Mouse (Mus musculus) MEL (cell line): ENCODE measurements around the gene Ptma.

ENCODE experiments used
- CTCF ChIP-seq, 3 experiments: IDR thresholded peaks in 2 of 3; conservative IDR thresholded peaks in 1 of 3; 2 replicates each; pipeline ENCODE4 v1.5.1; 2011 to 2012; ENCODE audit warnings: low read length in 3 of 3, low read depth in 2 of 3, mild to moderate bottlenecking in 2 of 3, improper control_type of control experiment in 1 of 3, inconsistent platforms in 1 of 3, mixed read lengths in 1 of 3, moderate library complexity in 1 of 3; ENCODE audit not compliant: control insufficient read depth in 1 of 3, insufficient read depth in 1 of 3, poor library complexity in 1 of 3, severe bottlenecking in 1 of 3
- E2F4 ChIP-seq: IDR thresholded peaks from 2 replicates; pipeline ENCODE4 v1.6.1; 2011; ENCODE audit warnings: low read depth, low read length, improper control_type of control experiment, borderline replicate concordance
- EP300 ChIP-seq, 2 experiments: IDR thresholded peaks; 2 replicates each; pipeline ENCODE4 v1.6.1; 2011; ENCODE audit warnings: improper control_type of control experiment in 2 of 2, low read length in 2 of 2, low read depth in 1 of 2, mild to moderate bottlenecking in 1 of 2
- MAX ChIP-seq: IDR thresholded peaks from 2 replicates; pipeline ENCODE4 v1.6.1; 2011; ENCODE audit warnings: low read length, improper control_type of control experiment
- MYC ChIP-seq: IDR thresholded peaks from 2 replicates; pipeline ENCODE4 v1.6.1; 2011; ENCODE audit warnings: low read depth, mild to moderate bottlenecking, low read length, improper control_type of control experiment, moderate library complexity
- POLR2A ChIP-seq, 2 experiments: IDR thresholded peaks; 2 replicates each; pipeline ENCODE4 v1.6.1; 2011 to 2012; ENCODE audit warnings: low read length in 2 of 2, mild to moderate bottlenecking in 2 of 2, control low read depth in 1 of 2, improper control_type of control experiment in 1 of 2, low read depth in 1 of 2, moderate library complexity in 1 of 2; ENCODE audit not compliant: control insufficient read depth in 1 of 2, insufficient read depth in 1 of 2, poor library complexity in 1 of 2
- POLR2AphosphoS2 ChIP-seq: IDR thresholded peaks from 2 replicates; pipeline ENCODE4 v1.6.1; 2011; ENCODE audit warnings: low read length, improper control_type of control experiment
- POLR2AphosphoS5 ChIP-seq: IDR thresholded peaks from 2 replicates; pipeline ENCODE4 v1.6.1; 2012; ENCODE audit warnings: low read depth, borderline replicate concordance, mild to moderate bottlenecking, inconsistent platforms, low read length, moderate library complexity, mixed read lengths
- ZNF384 ChIP-seq: IDR thresholded peaks from 2 replicates; pipeline ENCODE4 v1.6.1; 2012; ENCODE audit warnings: low read depth, mild to moderate bottlenecking, inconsistent platforms, low read length, improper control_type of control experiment

GRCm38 (mm10) chr1:86486703-86487294 lies 39.7 kb upstream of the Ptma start:
- TF ChIP-seq EP300 (IDR thresholded peaks at IDR 0.05; ENCODE audit: low read depth in 1 of 2, low read length in 2 of 2) = no peak
- TF ChIP-seq E2F4 = no peak
- TF ChIP-seq POLR2AphosphoS2 = no peak; the same call in none of the 2 replicates
- TF ChIP-seq CTCF (IDR thresholded peaks at IDR 0.05 in 2 of 3, conservative IDR thresholded peaks at IDR 0.05 in 1 of 3; ENCODE audit: control insufficient read depth in 1 of 3, insufficient read depth in 1 of 3, low read depth in 2 of 3, low read length in 3 of 3, poor library complexity in 1 of 3, severe bottlenecking in 1 of 3) = no peak
- TF ChIP-seq ZNF384 = no peak
- TF ChIP-seq POLR2AphosphoS5 = 0 out of 2 replicates have a peak, but pooled peaks have one; percentile 72
- no peak for TF ChIP-seq MAX
- peak in 1 of 2 experiments; percentile 96; a peak in 2 of 4 replicates for TF ChIP-seq POLR2A (IDR thresholded peaks at IDR 0.05; ENCODE audit: control insufficient read depth in 1 of 2, insufficient read depth in 1 of 2, low read depth in 1 of 2, low read length in 2 of 2, poor library complexity in 1 of 2)
- no peak for TF ChIP-seq MYC
